Mouse (Mus musculus) adrenal gland, postnatal 36 days (tissue): Measurements from ENCODE around the gene Rbm47. TPM values are rescaled to one million over a fixed set of nuclear protein-coding genes. Genes with fewer than 3 reads are reported as not detected.
A peak's percentile ranks its signal among the peaks of the same experiment; 100 is the strongest.
"Not testable (repeated sequence)": the region's sequence is repeated elsewhere in the genome, so short reads cannot be mapped to it uniquely, and the experiment has no call there.

ENCODE experiments used
- DNase-seq, 2 experiments: peaks; one replicate each; pipeline ENCODE4 v3.0.0; 2021; ENCODE audit warnings: mixed read lengths in 1 of 2
- total RNA-seq, 2 experiments: library from RNA; stranded (reverse); gene quantifications; 2 replicates each; pipeline ENCODE4 v1.2.3; 2021

Gene Rbm47
- total RNA-seq, 2 experiments from 2014 or later: 102 to 121 TPM

GRCm38 (mm10) chr5:66028232-66028631 is 144.7 kb downstream of the Rbm47 start:
- DNase-seq: no peak

GRCm38 (mm10) chr5:66027206-66027605 is 145.7 kb downstream of the Rbm47 start:
- DNase-seq: no peak

DNA sequence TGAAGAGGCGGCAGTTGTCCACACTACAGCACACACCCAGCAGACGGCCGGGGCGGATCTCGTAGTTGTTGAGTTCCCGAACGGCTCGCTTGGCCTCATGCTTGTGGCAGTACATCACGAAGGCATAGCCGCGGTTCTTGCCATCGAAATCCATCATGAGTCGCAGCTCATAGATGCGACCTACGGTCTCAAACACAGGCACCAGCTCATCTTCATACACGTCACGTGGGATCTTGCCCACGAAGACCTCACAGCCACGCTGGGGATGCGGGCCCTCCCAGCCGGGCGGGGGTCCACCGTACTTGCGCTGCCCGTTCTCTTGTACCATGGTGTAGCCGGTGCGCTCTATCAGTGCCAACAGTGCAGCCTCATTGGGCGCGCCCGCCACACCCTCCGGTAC is 146.1 kb downstream of the Rbm47 start:
- DNase-seq: no peak

DNA sequence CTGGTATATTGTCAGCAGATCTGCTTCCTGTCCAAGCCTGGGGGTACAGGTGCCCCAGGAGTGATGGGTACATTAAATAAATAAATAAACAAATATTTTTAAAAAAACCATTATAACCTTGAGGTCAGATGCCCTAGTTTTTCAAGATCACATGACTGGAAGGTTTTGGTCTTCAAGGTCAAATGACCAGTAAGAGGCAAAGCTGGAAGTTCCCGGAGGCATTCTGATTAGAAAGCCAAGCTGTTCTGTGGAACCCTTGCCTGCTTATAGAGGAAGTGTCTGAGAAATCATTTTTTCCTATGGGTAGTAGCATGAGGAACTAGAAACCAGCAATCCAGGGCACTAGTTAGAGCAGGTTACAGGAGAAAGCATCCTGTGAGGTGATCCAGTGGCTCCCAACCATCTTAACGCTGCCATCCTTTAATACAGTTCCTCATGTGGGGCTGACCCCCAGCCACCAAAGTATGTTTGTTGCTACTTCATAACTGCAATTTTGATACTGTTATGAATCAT is 157.4 kb downstream of the Rbm47 start:
- DNase-seq: no peak

DNA sequence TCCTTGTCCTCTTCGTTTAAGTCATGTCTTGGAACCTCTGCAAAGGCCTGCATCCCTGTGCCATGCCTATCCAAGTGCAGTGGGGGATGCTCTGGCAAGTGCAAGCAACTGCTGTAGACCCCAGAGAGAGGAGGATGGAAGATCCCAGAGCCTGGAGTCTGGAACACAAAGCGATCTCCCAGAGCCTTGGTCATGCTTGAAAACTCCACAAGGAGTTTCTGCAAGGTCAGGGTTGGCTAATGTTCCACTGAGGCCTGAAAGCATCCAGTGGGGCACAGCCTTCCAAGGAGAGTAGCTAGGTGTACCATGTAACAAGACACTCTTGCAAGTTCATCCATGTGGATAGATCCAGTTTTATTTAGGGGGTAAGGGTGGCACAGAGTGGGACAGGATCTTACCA is 158.5 kb downstream of the Rbm47 start:
- DNase-seq: no peak

GRCm38 (mm10) chr5:66013999-66014398 is 158.9 kb downstream of the Rbm47 start:
- no peak for DNase-seq

GRCm38 (mm10) chr5:66008245-66008967 is 164.5 kb downstream of the Rbm47 start:
- no peak for DNase-seq

DNA sequence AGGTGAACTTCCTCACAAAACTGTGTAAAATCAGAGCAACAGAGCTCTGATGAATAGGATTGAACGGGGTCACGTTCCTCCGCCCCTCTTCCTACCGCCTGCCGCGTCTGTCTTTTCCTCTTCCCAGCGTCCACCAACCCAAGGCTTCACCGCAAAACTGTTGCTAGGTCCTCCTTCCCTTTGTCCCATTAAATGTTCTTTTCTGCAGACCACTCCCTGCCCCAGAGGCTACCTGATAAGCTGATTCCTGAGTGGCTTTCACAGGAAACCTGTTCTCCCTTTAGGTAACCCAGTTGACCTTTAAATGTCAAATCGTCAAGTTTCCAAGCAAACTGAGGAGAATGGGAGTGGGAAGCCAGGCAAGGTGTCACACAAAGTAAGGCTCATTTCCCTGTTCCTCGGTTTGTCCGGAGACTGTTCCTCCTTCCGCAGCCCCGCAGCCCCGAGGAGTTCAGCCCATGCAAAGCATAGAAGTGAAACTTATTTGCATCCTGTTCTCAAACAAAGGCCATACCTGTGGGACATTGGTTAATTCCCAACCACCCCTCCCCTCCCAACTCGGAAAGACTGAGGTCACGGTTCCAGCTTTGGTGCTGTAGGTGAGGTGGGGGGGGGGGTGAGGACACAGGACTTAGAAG is 167.8 kb downstream of the Rbm47 start:
- DNase-seq: no peak

DNA sequence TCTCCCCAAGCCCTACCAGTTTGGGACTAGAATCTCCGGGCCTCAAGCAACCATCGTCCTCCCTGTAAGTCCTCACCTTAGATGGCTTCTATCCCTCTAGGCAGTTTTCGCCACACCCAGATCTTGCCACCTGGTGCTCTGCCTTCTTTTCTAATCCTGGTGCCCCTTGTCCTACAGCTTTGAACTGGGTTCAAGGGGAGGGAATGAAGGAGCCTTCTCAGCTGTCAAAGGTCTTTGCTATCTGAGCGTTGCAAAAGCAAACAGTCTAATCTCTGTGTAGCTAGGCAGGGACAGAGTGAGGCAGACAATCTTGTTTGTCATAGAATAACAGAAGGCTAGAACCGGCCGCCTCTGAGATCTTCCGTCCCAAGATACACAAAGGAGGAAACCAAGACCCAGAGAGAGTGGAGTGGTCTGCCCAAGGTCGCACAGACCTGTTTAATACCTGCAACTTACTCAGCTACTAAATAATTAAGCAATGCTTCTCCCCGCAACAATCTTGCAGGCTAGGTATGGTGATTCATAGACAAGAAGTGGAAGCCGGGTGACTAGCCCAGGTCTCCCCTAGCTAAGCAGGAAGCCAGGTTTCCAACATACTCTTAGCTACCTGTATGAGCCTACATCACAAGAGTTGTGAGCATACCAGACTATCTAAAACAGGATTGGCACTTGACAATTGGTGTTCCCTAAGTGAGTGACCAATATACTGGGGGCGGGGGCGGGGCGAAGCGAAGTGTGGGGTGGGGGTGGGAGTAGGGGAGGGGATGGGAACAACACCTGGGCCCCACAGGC is 168.6 kb downstream of the Rbm47 start, which contains the start of gene 9130230L23Rik:
Gene 9130230L23Rik, minus strand, starts transcription at position 152 of the 792 bp plus-strand sequence.
- DNase-seq: no peak

GRCm38 (mm10) chr5:66001232-66001631 is 171.7 kb downstream of the Rbm47 start:
- no peak for DNase-seq

DNA sequence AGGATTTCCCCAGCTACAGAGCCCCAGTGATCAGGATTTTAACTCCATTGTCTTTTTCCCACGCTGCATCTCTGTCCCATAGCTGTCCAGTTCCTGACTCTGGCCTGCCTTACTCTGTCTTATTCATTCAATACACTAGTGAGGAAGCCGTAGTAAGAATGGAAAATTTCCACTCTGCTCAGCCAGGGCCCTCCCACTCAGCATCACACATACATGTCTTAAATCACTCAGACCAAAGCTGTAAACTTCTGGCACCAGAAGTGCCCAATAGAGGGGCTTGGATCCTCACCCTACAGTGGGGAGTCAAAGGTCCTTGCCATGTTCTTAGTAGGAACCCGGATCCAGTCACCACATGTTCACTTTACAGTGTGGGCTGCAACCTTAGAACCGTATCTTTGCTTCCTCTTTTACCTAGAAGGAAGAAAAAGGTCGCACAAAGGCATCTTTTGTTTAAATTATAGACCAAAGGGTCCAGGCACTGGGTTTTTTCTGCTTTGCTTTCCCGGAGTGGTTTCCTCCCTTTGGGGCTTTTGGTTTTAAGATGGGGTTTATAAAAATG is 172.3 kb downstream of the Rbm47 start:
- no peak for DNase-seq

DNA sequence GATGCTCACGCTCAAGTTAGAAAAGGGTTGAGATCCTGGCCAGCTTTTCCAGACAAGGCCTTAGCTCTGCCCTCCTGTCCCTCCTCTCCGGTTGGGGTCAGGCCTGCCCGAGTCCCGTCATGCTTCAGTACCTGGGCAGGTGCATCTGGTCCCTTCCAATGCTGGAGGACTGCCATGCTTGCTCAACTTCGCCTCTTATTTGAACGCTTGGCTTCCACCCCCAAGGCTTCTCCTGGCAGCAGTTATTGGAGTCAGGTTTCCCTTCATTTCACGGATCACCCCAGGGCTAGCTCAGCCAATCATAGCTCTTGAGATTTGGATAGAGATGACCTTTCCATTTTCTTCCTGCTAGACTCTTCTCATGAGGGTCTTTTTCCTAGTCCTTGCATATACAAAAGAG is 172.8 kb downstream of the Rbm47 start:
- DNase-seq: no peak

GRCm38 (mm10) chr5:65999106-65999505 is 173.8 kb downstream of the Rbm47 start:
- DNase-seq: no peak

GRCm38 (mm10) chr5:65997813-65998212 is 175.1 kb downstream of the Rbm47 start:
- DNase-seq: no peak

- peak; percentile 47 to 60 for DNase-seq
Measured at GRCm38 (mm10) chr5:65994643-65995042, 178.3 kb downstream of the Rbm47 start.

DNA sequence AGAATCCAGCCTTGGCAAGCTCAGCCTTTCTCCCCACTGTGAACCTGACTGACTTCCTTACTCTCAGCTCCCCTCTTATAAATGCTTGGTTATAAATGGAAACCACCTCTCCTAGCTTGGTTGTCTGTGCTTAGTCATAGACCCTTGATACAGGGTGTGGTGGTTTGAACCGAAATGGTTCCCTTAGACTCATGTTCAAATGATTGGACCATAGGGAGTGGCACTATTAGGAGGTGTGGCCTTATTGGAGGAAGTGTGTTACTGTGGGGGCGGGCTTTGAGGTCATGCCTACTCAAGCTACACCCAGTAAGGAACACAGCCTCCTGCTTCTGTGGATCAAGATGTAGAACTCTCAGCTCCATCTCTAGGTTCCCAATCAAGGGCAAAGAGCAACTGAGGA is 181.7 kb downstream of the Rbm47 start:
- no peak for DNase-seq

DNA sequence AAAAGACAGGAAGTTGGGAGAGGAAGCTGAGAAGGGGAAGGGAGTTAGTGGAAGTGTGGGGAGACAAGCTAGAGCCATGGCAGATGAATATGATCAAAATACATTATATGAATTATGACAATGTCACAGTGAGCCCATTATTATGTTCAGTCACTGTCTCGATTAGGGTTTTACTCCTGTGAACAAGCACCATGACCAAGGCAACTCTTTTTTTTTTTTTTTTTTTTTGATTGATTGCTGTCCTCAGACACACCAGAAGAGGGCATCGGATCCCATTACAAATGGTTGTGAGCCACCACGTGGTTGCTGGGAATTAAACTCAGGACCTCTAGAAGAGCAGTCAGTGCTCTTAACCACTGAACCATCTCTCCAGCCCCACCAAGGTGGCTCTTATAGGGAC is 185.9 kb downstream of the Rbm47 start:
- not testable (repeated sequence) for DNase-seq

GRCm38 (mm10) chr5:65986426-65986825 is 186.5 kb downstream of the Rbm47 start:
- DNase-seq: no peak

DNA sequence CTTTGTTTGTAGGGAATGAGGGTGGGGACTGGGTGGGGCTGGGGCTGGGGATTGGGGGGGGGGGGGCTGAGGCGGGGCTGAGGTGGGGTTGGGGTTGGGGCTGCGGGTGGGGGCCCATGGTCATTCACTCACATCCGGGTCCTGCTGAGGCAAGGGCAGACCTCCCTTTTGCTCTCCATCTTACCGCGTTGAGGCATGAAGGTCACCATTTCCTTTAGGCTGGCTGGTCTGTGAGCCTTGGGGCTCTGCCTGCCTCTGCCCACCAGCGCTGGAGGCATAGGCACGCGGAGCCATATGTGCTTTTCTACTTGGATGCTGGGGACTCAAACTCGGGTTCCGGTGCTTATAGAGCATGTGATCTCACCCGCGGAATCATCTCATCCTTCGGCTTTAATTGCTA is 197.2 kb downstream of the Rbm47 start:
- DNase-seq: no peak

GRCm38 (mm10) chr5:65973189-65973588 is 199.7 kb downstream of the Rbm47 start:
- DNase-seq: no peak

- no peak for DNase-seq
Measured at GRCm38 (mm10) chr5:65968004-65968403, 204.9 kb downstream of the Rbm47 start.

GRCm38 (mm10) chr5:65967091-65967490 is 205.8 kb downstream of the Rbm47 start:
- DNase-seq: no peak
